Mouse (Mus musculus) hindbrain, embryonic 13.5 days (tissue): ENCODE results near the gene Zfp385b. TPM values are rescaled to one million over a fixed set of nuclear protein-coding genes. Genes with fewer than 3 reads are reported as not detected.

Experiments
- ATAC-seq: fragments of 200-750 bp; cut with Nextera tagmentation; 2 replicates; pipeline ENCODE4 v1.8.0; 2017; ENCODE audit warnings: moderate TSS enrichment; ENCODE audit not compliant: low FRiP score
- H3K27ac ChIP-seq: fragments of 300-500 bp; sonication (generic); 2 replicates; pipeline ENCODE4 v1.5.1; 2015; ENCODE audit warnings: inconsistent platforms, mild to moderate bottlenecking, moderate library complexity
- H3K27me3 ChIP-seq: fragments of 300-500 bp; sonication (generic); 2 replicates; pipeline ENCODE4 v1.6.1; 2015; ENCODE audit warnings: mild to moderate bottlenecking, inconsistent platforms
- H3K36me3 ChIP-seq: fragments of 300-500 bp; sonication (generic); 2 replicates; pipeline ENCODE4 v1.6.1; 2015; ENCODE audit warnings: mild to moderate bottlenecking, inconsistent platforms
- H3K4me1 ChIP-seq: fragments of 300-500 bp; sonication (generic); replicated peaks from 2 replicates; pipeline ENCODE4 v1.6.1; 2015; ENCODE audit warnings: inconsistent platforms
- H3K4me2 ChIP-seq: fragments of 300-500 bp; sonication (generic); 2 replicates; pipeline ENCODE4 v1.6.1; 2015; ENCODE audit warnings: inconsistent platforms, mild to moderate bottlenecking, moderate library complexity
- H3K4me3 ChIP-seq: fragments of 300-500 bp; sonication (generic); 2 replicates; pipeline ENCODE4 v1.5.1; 2015; ENCODE audit warnings: mild to moderate bottlenecking, inconsistent platforms
- H3K9ac ChIP-seq: fragments of 300-500 bp; sonication (generic); 2 replicates; pipeline ENCODE4 v1.6.1; 2015; ENCODE audit warnings: mild to moderate bottlenecking, inconsistent platforms
- H3K9me3 ChIP-seq: fragments of 300-500 bp; sonication (generic); 2 replicates; pipeline ENCODE4 v1.6.1; 2016; ENCODE audit warnings: inconsistent platforms
- WGBS: fragments of 180-500 bp; shearing (Covaris S2); methylation state at CpG from one replicate; pipeline ENCODE4 v1.1.7; 2015; 5-methylcytosine and 5-hydroxymethylcytosine counted together
- polyA plus RNA-seq: library from polyadenylated mRNA; unstranded; fragments of >200 nt; fragmentation: Nextera tagmentation; extraction: Ambion mirVana; gene quantifications from 2 replicates; pipeline ENCODE4 v1.2.1, GENCODE M21; 2015

Zfp385b gene
- 7.9 and 8.1 TPM in 2 replicates for polyA plus RNA-seq

DNA sequence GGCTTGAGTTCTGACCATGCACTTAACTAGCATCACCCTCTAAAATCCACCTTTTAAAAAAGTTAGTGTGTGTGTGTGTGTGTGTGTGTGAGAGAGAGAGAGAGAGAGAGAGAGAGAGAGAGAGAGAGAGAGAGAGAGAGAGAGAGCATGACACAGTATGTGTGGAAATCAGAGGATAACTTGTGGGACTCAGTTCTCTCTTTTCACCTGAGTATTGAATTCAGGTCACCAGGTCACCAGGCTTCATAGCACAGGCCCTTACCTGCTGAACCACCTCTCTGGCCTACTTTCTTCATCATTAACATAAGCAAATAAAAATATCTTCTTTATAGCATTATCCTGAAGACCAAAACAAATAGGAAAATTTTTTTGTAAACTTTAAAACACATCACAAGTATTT is at the start of gene Zfp385b:
Gene Zfp385b, minus strand, starts transcription at position 101 of the 400 bp plus-strand sequence.
- peaks cover 42% of the 10 kb centered on the region for H3K27me3 ChIP-seq
- peaks cover 15% of the 10 kb centered on the region for H3K4me1 ChIP-seq
- no peaks in the 10 kb centered on the region for H3K36me3 ChIP-seq
- H3K27ac ChIP-seq: no peak within 1 kb of the TSS
- no peak within 1 kb of the TSS for H3K9ac ChIP-seq
- H3K4me2 ChIP-seq: no peak within 1 kb of the TSS
- H3K4me3 ChIP-seq: no peak within 1 kb of the TSS
- no peaks in the 10 kb centered on the region; the same call in 1 of the 2 replicates for H3K9me3 ChIP-seq
- no peak for ATAC-seq

DNA sequence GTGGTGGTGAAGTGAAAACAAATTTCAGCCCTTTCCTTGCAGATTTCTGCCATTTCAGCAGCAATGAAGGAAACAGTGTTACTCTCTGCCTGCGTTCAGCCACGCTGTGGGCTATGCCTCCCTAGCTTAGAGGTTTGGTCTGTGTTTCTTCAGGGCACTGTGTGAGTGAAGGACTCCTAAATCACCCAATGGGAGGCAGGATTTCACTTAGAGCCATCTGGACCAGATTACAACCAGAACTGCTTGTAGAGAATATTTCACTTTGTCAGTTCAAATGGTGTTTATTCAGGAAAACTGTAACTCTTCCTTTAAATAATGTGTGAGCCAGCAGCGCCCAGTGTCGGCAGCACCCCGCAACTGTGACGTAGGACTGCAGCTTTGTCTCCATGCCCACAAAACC is 44.5 kb upstream of the Zfp385b start:
- 78% methylated on average over 6 of the region's 6 CpGs for WGBS
- no peak overlapping the region for H3K4me2 ChIP-seq
- no peaks in the 10 kb centered on the region for H3K9me3 ChIP-seq
- no peak for ATAC-seq
- no peaks in the 10 kb centered on the region for H3K27me3 ChIP-seq
- no peak overlapping the region for H3K4me3 ChIP-seq
- no peaks in the 10 kb centered on the region for H3K4me1 ChIP-seq
- H3K36me3 ChIP-seq: no peaks in the 10 kb centered on the region
- no peak overlapping the region for H3K27ac ChIP-seq
- H3K9ac ChIP-seq: no peak overlapping the region

DNA sequence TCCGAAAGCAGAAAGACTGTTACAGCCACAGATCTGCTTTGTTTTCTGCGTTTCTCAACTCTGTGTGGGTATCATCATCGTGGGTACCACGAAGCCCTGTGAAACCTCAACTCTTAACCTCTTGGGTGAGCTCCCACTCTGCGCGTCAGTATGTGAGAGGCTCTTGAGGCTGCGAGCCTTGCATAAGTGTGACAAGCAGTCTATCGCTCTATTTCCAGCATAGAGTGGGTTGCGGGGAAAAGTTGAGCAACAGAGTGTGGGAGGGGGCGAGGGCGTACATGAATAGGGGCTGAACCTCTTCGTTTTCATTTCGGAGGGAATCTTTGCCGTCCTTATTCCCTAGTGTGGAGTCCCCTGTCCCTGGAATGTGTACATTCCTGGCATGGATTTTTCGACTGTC is 44.1 kb upstream of the Zfp385b start:
- 86% methylated on average over 15 of the region's 15 CpGs for WGBS
- Histone ChIP-seq H3K9ac (no peak overlapping the region), H3K4me2 (no peak overlapping the region), H3K9me3 (no peaks in the 10 kb centered on the region), H3K27ac (no peak overlapping the region), H3K27me3 (no peaks in the 10 kb centered on the region), H3K36me3 (no peaks in the 10 kb centered on the region), H3K4me3 (no peak overlapping the region), H3K4me1 (no peaks in the 10 kb centered on the region)
- no peak for ATAC-seq

DNA sequence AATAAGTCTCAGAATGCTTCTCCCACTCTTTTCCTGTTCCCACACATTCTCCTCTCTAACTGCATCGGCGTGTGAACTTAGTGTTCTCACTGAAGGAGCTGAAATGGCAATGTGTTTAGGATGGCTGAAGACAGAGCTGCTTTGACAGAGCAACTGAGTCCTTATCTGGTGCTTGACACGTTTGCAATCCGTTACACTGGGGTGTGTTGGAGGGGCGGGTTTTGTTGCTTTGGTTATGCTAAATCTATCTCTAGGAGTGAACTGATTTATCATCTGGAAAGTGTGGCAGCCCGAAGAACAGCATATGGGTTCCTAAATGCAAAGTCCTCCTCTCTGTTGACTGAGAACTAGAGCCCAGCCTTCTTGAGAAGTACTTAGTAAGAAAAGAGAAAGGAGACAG is 22.0 kb upstream of the Zfp385b start:
- H3K9ac ChIP-seq: no peak overlapping the region
- 65% methylated on average over 6 of the region's 6 CpGs for WGBS
- ATAC-seq: no peak

DNA sequence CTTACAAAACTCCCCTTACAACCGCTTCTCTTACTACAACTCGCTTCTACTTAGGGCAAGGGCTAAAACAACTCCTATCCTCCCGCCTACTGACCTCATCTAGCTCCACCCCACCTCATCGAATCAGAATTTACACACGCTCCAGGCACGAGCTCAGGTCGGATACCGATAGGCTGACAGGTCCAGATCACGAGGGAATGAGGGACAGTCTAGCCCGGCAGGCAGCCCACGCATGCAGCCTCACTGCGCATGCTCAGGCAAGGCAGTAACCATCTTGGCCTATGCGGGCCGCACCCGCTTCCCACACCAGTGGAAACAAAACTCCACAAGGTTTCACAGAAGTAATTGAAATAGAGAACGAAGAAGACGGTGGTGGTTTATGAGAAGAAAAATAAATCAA is 20.1 kb upstream of the Zfp385b start:
- no peak overlapping the region for H3K4me3 ChIP-seq
- 89% methylated on average over 17 of the region's 17 CpGs for WGBS
- H3K27ac ChIP-seq: no peak overlapping the region
- no peak overlapping the region for H3K9ac ChIP-seq
- H3K9me3 ChIP-seq: no peaks in the 10 kb centered on the region
- H3K27me3 ChIP-seq: no peaks in the 10 kb centered on the region
- ATAC-seq: no peak
- H3K4me1 ChIP-seq: no peaks in the 10 kb centered on the region
- no peak overlapping the region for H3K4me2 ChIP-seq
- H3K36me3 ChIP-seq: no peaks in the 10 kb centered on the region

More for the DNA sequence above, 22.0 kb upstream of the Zfp385b start:
- H3K4me3 ChIP-seq: no peak overlapping the region
- no peaks in the 10 kb centered on the region for H3K27me3 ChIP-seq
- no peaks in the 10 kb centered on the region for H3K36me3 ChIP-seq
- no peaks in the 10 kb centered on the region for H3K9me3 ChIP-seq
- no peaks in the 10 kb centered on the region for H3K4me1 ChIP-seq
- no peak overlapping the region for H3K4me2 ChIP-seq
- no peak overlapping the region for H3K27ac ChIP-seq

DNA sequence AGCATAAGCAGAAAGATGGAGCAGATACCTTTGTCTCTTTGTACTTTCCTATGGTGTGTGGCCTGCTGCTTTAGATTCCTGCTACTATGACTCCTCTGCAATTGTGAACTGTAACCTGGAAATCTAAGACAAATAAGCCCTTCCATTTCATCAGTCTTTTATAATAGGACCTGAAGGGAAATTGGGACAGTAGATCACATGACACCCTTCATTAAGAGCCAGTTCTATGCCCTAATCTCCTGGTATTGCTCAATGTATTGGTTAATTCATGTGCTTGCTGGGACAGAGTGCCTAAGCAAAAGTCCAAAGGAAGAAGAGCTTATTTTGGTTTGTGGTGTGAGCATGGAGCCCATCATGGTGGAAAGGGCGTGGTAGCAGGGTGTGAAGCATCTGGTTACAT is 19.2 kb upstream of the Zfp385b start:
- 93% methylated on average over 1 of the region's 1 CpGs for WGBS
- no peak for ATAC-seq
- Histone ChIP-seq H3K27ac (no peak overlapping the region), H3K9me3 (no peaks in the 10 kb centered on the region), H3K4me1 (no peaks in the 10 kb centered on the region), H3K4me3 (no peak overlapping the region), H3K4me2 (no peak overlapping the region), H3K27me3 (no peaks in the 10 kb centered on the region), H3K36me3 (no peaks in the 10 kb centered on the region), H3K9ac (no peak overlapping the region)

DNA sequence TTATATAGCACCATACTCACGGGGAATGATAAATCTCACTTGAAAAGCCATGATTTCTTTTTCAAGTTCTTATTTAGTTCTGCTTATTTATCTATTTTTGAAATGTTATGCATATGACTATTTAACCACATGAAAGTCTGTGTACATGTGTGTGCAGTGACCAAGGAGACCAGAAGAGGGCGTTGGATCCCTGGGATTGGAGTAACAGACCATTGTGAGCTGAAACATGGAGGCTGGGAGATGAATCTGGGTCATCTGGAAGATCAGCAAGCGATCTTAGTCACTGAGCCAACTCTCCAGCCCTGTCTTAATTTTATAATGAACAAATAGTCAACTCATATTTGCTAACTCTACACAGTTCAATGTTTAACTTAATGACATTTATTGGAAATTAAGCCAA is 16.3 kb upstream of the Zfp385b start:
- Histone ChIP-seq H3K36me3 (no peaks in the 10 kb centered on the region), H3K9ac (no peak overlapping the region), H3K27me3 (no peaks in the 10 kb centered on the region), H3K4me1 (no peaks in the 10 kb centered on the region), H3K9me3 (no peaks in the 10 kb centered on the region), H3K4me2 (no peak overlapping the region), H3K27ac (no peak overlapping the region), H3K4me3 (no peak overlapping the region)
- no peak for ATAC-seq
- 59% methylated on average over 3 of the region's 3 CpGs for WGBS

DNA sequence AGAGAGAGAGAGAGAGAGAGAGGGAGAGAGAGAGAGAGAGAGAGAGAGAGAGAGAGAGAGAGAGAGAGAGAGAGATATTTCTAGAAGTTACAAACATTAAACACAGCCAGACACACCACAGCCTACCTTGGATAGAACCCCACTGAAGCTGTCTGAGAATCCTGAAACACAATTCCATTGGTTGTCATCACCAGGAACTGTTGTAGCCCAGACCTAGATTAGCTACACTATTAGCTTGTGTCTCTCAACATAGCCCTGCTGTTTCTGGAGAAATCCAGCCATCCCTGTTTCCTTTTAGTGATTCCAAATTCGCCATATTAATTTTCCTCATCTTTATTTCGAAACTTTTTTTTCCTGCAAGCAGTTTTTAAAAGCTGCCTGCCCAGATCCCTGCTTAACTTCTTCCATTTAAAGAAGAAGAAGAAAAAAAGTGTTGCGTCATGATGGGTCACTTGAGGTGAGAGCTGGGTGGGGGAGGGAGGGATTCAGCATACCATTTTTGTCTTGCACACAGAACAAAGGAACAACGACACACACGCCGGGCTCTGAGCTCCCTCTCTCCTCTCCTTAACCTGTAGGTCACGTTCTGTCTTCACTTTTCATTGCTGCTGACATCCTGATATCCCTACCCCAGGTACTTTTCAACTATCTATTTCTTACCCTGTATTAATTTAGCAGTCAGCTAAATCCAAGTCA is 6.8 kb upstream of the Zfp385b start:
- Histone ChIP-seq H3K4me3 (no peak overlapping the region), H3K4me2 (no peak overlapping the region), H3K9ac (no peak overlapping the region), H3K36me3 (no peaks in the 10 kb centered on the region), H3K9me3 (no peaks in the 10 kb centered on the region; the same call in 1 of the 2 replicates), H3K27ac (no peak overlapping the region), H3K27me3 (no peaks in the 10 kb centered on the region), H3K4me1 (no peaks in the 10 kb centered on the region)
- 53% methylated on average over 7 of the region's 7 CpGs for WGBS
- no peak for ATAC-seq

DNA sequence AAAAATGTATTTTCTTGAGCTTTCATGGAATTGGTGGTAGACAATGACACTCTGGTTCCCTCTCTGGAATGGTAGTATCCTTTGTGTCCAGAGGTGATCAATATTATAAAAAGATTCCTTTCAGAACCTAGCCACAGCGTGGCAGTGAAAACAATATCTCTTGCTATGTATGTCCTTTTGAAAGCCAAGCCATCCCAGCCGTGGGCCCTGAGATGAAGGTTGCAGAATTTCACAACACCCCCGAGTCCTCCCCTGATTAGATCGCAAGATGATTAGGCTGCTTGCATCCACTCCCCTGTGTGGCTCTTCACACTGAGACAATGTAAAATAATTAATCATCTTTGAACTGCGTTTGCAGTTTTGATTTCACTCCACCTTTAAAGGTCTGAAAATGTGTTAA is 3.6 kb upstream of the Zfp385b start:
- Histone ChIP-seq H3K36me3 (no peaks in the 10 kb centered on the region), H3K4me1 (no peaks in the 10 kb centered on the region), H3K9me3 (no peaks in the 10 kb centered on the region; the same call in 1 of the 2 replicates), H3K9ac (no peak overlapping the region), H3K27ac (no peak overlapping the region), H3K27me3 (peaks cover 14% of the 10 kb centered on the region), H3K4me2 (no peak overlapping the region), H3K4me3 (no peak overlapping the region)
- 81% methylated on average over 5 of the region's 5 CpGs for WGBS
- no peak for ATAC-seq

DNA sequence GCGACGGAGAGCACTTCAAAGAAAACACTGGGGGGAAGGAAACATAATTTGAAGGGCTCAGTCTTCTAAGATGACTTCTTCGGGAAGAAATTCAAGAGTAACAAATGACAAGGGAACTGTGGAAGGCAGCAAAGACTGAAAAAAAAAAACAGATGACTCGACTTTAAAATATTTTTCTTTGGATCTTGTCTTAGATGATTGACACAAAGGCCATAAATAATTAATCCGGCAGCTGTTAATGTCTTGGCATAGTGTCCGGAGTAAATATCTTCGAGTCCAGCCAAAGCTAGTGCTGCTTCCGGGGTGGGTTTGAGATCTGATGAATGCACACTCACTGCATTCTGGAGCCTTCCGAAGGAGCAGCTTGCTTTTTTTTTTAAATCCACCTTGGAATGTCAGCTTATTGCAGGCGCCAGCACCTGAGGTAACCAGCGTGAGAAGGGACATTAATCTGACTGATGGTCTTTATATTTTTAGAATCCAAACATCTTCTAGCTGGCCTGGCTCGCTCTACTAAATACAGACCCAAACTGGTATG is 2.0 kb downstream of the Zfp385b start:
- peak overlapping the region; percentile 94 for H3K4me2 ChIP-seq
- WGBS: 33% methylated on average over 12 of the region's 12 CpGs
- peaks cover 57% of the 10 kb centered on the region for H3K27me3 ChIP-seq
- no peak for ATAC-seq
- peaks cover 15% of the 10 kb centered on the region for H3K4me1 ChIP-seq
- peak overlapping the region; percentile 73 for H3K9ac ChIP-seq
- peak overlapping the region; percentile 61 for H3K4me3 ChIP-seq
- H3K9me3 ChIP-seq: no peaks in the 10 kb centered on the region
- no peaks in the 10 kb centered on the region for H3K36me3 ChIP-seq
- H3K27ac ChIP-seq: no peak overlapping the region

DNA sequence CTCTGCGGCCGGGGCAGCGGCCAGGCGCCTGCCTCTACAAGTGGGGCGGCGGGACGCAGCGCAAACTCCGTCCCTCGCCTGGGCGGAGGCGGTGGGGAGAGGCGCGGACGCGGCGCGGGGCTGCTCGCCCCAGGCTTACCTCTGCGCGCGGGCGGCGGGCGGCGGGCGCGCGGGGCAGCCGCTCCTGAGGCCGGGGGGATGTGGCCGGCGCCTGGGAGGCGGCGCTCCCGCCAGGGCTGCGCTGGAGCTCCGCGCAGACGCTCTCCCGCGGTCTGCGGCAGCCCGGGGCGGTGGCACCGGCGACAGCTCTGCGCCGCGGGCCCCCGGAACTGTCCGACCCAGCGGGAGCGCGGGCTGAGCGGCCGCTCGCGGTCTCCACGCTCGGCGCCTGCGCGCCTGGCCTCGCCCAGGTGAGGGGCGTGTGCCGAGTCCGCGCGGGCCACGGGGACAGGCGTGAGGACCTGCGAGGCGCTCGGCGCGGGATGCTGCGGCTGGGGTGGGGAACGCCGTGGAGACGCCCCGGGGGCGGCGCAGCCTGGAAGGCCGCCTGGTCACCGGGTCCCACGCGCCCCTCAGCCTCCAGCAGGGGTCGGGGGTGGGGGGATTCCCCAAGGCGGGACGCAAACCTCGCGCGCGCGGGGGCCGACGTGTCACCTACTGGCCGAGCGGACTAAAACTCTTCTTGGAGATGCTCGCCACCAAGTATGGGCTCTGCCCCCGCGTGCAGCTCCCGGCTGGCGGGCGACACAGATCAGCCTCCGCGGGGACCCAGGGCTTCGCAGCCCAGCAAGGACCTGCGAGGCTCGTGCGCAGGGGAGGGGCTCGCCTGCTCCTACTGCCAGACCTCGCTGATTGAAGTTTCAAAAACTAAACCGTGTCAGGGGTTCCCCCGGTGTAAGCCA is 2.8 kb downstream of the Zfp385b start:
- peaks cover 15% of the 10 kb centered on the region for H3K4me1 ChIP-seq
- 0 out of 2 replicates have a peak overlapping the region, but pooled peaks have one; percentile 12 for H3K27ac ChIP-seq
- WGBS: under 1% methylated on average over 84 of the region's 116 CpGs
- peak overlapping the region; percentile 73 for H3K9ac ChIP-seq
- H3K4me2 ChIP-seq: peak overlapping the region; percentile 94
- no peaks in the 10 kb centered on the region for H3K9me3 ChIP-seq
- ATAC-seq: peak; percentile 89
- peaks cover 57% of the 10 kb centered on the region for H3K27me3 ChIP-seq
- H3K36me3 ChIP-seq: no peaks in the 10 kb centered on the region
- H3K4me3 ChIP-seq: peak overlapping the region; percentile 61

DNA sequence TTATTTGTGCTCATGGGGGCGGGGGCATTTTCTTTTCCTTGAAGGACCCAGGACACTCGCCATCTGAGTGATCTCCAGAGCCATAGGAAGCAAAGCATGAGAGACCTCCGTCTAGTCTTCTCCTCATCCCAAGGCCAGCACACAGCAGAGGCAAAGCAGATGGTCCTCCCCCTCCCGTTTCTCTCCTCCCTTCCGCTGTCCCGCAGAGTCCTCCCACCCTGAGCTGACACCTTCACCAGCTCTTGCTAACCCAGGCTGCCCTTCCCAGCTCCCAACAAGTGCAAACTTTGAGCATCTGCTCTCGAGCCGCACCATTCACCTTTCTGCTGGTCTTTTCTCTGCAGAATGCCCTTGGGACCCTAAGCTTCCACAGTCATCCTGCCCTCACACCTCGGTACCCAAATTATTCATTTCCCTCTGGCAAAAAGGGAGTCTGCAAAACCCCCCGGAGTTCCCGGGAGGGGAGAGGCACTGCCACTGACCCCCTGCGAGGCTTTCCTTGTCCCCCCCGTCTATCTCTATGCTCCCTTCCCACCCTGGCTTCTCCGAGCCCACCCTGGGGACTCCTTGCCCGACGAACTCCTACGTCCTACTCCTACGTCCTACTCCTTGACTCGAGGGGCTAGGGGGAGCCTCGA is 3.5 kb downstream of the Zfp385b start:
- H3K27me3 ChIP-seq: peaks cover 57% of the 10 kb centered on the region
- peak overlapping the region; percentile 61 for H3K4me3 ChIP-seq
- peak; percentile 32 for ATAC-seq
- H3K9me3 ChIP-seq: no peaks in the 10 kb centered on the region
- no peak overlapping the region for H3K27ac ChIP-seq
- H3K4me2 ChIP-seq: peak overlapping the region; percentile 94
- H3K36me3 ChIP-seq: no peaks in the 10 kb centered on the region
- WGBS: 6% methylated on average over 20 of the region's 20 CpGs
- peaks cover 15% of the 10 kb centered on the region for H3K4me1 ChIP-seq
- peak overlapping the region; percentile 73 for H3K9ac ChIP-seq
